ENCODE assay signal across 8 mouse cellular contexts in the genomic region with DNA sequence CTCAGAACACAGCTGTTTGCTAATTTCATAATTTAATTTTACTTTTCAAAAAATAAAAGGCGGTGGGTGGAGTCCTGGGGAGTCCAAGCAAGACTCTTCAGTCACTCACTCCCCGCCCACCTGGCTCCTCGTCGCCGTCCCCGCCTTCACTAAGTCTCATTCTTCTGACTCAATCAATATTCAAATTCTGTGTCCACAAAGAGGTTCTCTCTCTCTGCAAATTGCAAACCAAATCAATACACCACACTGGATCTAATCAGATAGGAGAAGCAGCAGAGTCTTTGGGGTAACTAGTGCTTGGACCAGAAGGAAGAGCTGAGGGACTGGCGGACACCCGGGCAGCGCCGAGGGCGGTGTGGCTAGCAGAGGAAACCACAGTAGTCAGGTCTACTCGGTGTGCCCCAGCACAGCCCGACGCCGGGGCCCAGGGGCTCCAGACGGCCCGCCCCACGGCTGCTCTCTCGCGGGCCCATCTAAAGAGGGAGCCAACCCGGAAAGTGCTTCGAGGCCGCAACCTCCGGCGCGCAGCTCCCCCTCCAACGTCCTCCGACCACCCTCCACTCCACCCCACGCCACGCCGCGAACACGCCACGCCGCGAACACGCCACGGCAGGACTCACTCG. TPM values are rescaled to one million over a fixed set of nuclear protein-coding genes. Genes with fewer than 3 reads are reported as not detected.
A peak's percentile ranks its signal among the peaks of the same experiment; 100 is the strongest.
DNase-seq lines count a peak whose midpoint lies in the region; ATAC-seq and TF ChIP-seq lines count a peak whose summit lies in the region.

No protein-coding gene starts in this region.

- peak overlapping the region; percentile 81 for H3K9ac ChIP-seq in hindbrain, embryonic 16.5 days (ENCODE audit: low read depth, low read length)
- peak overlapping the region; percentile 86 for H3K9ac ChIP-seq in midbrain, embryonic 12.5 days (replicated peaks)

- DNase-seq in gastrocnemius, adult 2 months: no peak
- DNase-seq in gastrocnemius, postnatal 36 days: no peak
- peak; percentile 43 to 49 for DNase-seq in B cell, adult 2 months
- DNase-seq in cerebellum, postnatal 10 days: peak; percentile 24 to 34
- DNase-seq in right cerebral cortex, postnatal 10 days (ENCODE audit: low spot score in 2 of 2): no peak
- no peak for DNase-seq in gastrocnemius, adult 8-10 months (ENCODE audit: low spot score in 2 of 2)

- peaks cover 6% of the 10 kb centered on the region for H3K4me1 ChIP-seq in hindbrain, embryonic 16.5 days (ENCODE audit: control insufficient read depth, insufficient read depth, low read depth, low read length)
- H3K4me1 ChIP-seq in midbrain, embryonic 12.5 days: peaks cover 7% of the 10 kb centered on the region

- intact Hi-C loops in gastrocnemius, adult 2 months (cut with DNase I): loop anchor here (1.0 kb wide), 1 partner anchor 21 kb away; no protein-coding TSS in a partner anchor
- intact Hi-C loops in gastrocnemius, postnatal 36 days (cut with DNase I): no loop called here

- no peaks in the 10 kb centered on the region for H3K9me3 ChIP-seq in hindbrain, embryonic 16.5 days (ENCODE audit: control insufficient read depth, low read length)
- no peaks in the 10 kb centered on the region for H3K9me3 ChIP-seq in midbrain, embryonic 12.5 days

- no peak for TF ChIP-seq CTCF in gastrocnemius, adult 2 months (IDR thresholded peaks at IDR 0.05)

- peak overlapping the region; percentile 91 for H3K27ac ChIP-seq in gastrocnemius, adult 2 months
- no peak overlapping the region for H3K27ac ChIP-seq in hindbrain, embryonic 16.5 days (ENCODE audit: low read depth, low read length)
- H3K27ac ChIP-seq in midbrain, embryonic 12.5 days (replicated peaks): peak overlapping the region; percentile 49; the same call in 1 of the 2 replicates

- peak overlapping the region; percentile 88 for H3K4me2 ChIP-seq in hindbrain, embryonic 16.5 days (ENCODE audit: low read length)
- H3K4me2 ChIP-seq in midbrain, embryonic 12.5 days (replicated peaks): peak overlapping the region; percentile 89

- ATAC-seq in hindbrain, embryonic 16.5 days: peak; percentile 87
- ATAC-seq in midbrain, embryonic 12.5 days (ENCODE audit: low FRiP score, low read depth): peak; percentile 81

- under 1% methylated on average over 38 of the region's 39 CpGs for WGBS in hindbrain, embryonic 16.5 days
- under 1% methylated on average over 39 of the region's 39 CpGs for WGBS in midbrain, embryonic 12.5 days

- peaks cover 23% of the 10 kb centered on the region for H3K36me3 ChIP-seq in hindbrain, embryonic 16.5 days (ENCODE audit: control insufficient read depth, insufficient read depth, low read length)
- H3K36me3 ChIP-seq in midbrain, embryonic 12.5 days: peaks cover 34% of the 10 kb centered on the region

- peak overlapping the region; percentile 85 for H3K4me3 ChIP-seq in gastrocnemius, adult 2 months
- H3K4me3 ChIP-seq in hindbrain, embryonic 16.5 days (ENCODE audit: low read length): peak overlapping the region; percentile 72
- peak overlapping the region; percentile 99 for H3K4me3 ChIP-seq in midbrain, embryonic 12.5 days

- H3K27me3 ChIP-seq in hindbrain, embryonic 16.5 days (replicated peaks; ENCODE audit: control insufficient read depth, insufficient read depth, low read length): no peaks in the 10 kb centered on the region
- H3K27me3 ChIP-seq in midbrain, embryonic 12.5 days: peaks cover 3% of the 10 kb centered on the region; the same call in 1 of the 2 replicates

RNA-seq across cellular contexts. Expression of a gene that starts 0.5 kb away (rescaled TPM):
- total RNA-seq in gastrocnemius, adult 2 months (2021): 10 to 100 TPM; 33.1 to 34.2 TPM
- 10 to 100 TPM; 23.7 to 28.3 TPM for total RNA-seq in gastrocnemius, postnatal 36 days (2021)
- 119 and 120 TPM in 2 replicates for polyA plus RNA-seq in hindbrain, embryonic 16.5 days (2015; fragmentation: Nextera tagmentation; extraction: Ambion mirVana)
- polyA plus RNA-seq in midbrain, embryonic 12.5 days (2016; fragmentation: Nextera tagmentation; extraction: Ambion mirVana): 149 and 154 TPM in 2 replicates
- 10 to 100 TPM; 28.7 to 33.9 (median 32.7) TPM for total RNA-seq in gastrocnemius, adult 8-10 months (2022)

RNA-seq across cellular contexts. Expression of a gene that starts 35.3 kb away (rescaled TPM):
- 10 to 100 TPM; 42.7 to 77.1 TPM for total RNA-seq in gastrocnemius, adult 2 months (2021)
- total RNA-seq in gastrocnemius, postnatal 36 days (2021): 10 to 100 TPM; 31.8 to 38.3 TPM
- 625 and 673 TPM in 2 replicates for polyA plus RNA-seq in hindbrain, embryonic 16.5 days (2015; fragmentation: Nextera tagmentation; extraction: Ambion mirVana)
- 623 and 674 TPM in 2 replicates for polyA plus RNA-seq in midbrain, embryonic 12.5 days (2016; fragmentation: Nextera tagmentation; extraction: Ambion mirVana)
- total RNA-seq in gastrocnemius, adult 8-10 months (2022): 10 to 100 TPM; 24.8 to 44.0 (median 28.5) TPM

RNA-seq across cellular contexts. Expression of a gene that starts 54.3 kb away (rescaled TPM):
- 10 to 100 TPM; 14.2 to 15.3 TPM for total RNA-seq in gastrocnemius, adult 2 months (2021)
- 10 to 100 TPM; 14.4 to 15.5 TPM for total RNA-seq in gastrocnemius, postnatal 36 days (2021)
- 41.4 and 44.8 TPM in 2 replicates for polyA plus RNA-seq in hindbrain, embryonic 16.5 days (2015; fragmentation: Nextera tagmentation; extraction: Ambion mirVana)
- polyA plus RNA-seq in midbrain, embryonic 12.5 days (2016; fragmentation: Nextera tagmentation; extraction: Ambion mirVana): 48.0 and 50.8 TPM in 2 replicates
- 10 to 100 TPM; 13.3 to 18.5 (median 16.2) TPM for total RNA-seq in gastrocnemius, adult 8-10 months (2022)

Comparison
In these comparisons a context has a peak if more than half of its experiments do, and no peak if none do; other contexts are left out.
1. DNase-seq: peak in B cell, adult 2 months (2 of 2) and cerebellum, postnatal 10 days (2 of 2); none in gastrocnemius, adult 2 months (single experiment), gastrocnemius, postnatal 36 days (0 of 2), right cerebral cortex, postnatal 10 days (0 of 2) and gastrocnemius, adult 8-10 months (0 of 2).
2. Peak in every context shown above with its lines, with median percentiles within 50 percentile points of each other: H3K4me3 ChIP-seq.